Mouse (Mus musculus) bone marrow, adult 2 months (tissue): Measurements from ENCODE around the gene Spats2.

Experiments used
- CTCF ChIP-seq: fragments of 200-500 bp; IDR thresholded peaks from 2 replicates; pipeline ENCODE4 v1.5.1; 2011; ENCODE audit warnings: low read length, control low read depth; ENCODE audit not compliant: control insufficient read depth, insufficient read depth
- POLR2A ChIP-seq: fragments of 200-500 bp; IDR thresholded peaks from 2 replicates; pipeline ENCODE4 v1.6.1; 2011; ENCODE audit warnings: low read depth, mild to moderate bottlenecking, control low read depth, low read length, borderline replicate concordance; ENCODE audit not compliant: control insufficient read depth

DNA sequence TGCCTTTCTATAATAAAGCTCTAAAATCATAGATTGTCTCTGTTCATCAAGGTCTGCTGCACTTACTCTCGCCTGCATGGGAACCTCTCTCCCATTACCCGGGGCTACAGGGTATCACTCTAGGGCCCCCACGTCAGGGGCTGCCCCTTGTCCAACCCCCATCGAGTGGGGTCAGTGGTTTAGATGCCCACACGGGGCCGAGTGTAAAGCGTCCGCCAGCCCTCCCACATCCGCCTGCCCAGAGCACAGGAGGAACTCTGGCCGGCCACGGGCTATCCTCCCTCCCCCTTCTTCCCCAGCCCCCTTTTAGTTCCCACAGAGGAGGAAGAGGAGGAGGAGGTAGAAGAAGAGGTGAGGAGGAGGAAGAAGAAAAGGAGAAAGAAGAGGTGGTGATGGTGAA, 4.9 kb upstream of the Spats2 start:
- TF ChIP-seq CTCF (no peak), POLR2A (no peak)
